Mouse (Mus musculus) Muller cell, postnatal 12 days (primary cell): ENCODE measurements around the gene A4gnt.
"Not testable (repeated sequence)": the region's sequence is repeated elsewhere in the genome, so short reads cannot be mapped to it uniquely, and the experiment has no call there.

ENCODE experiments used
- DNase-seq: peaks from one replicate; pipeline ENCODE4 v3.0.0-alpha.2; 2015; ENCODE audit errors: inconsistent ontology term

A4gnt gene

GRCm38 (mm10) chr9:99612202-99612601 is at the start of gene A4gnt:
TSS of gene A4gnt (plus strand) at chr9:99612502.
- no peak for DNase-seq

- peak; percentile 27 for DNase-seq
Measured at GRCm38 (mm10) chr9:99563714-99564113, 48.6 kb upstream of the A4gnt start.

- DNase-seq, result no peak
Measured at GRCm38 (mm10) chr9:99568023-99568346, 44.3 kb upstream of the A4gnt start.

- DNase-seq, result peak; percentile 96
Measured at GRCm38 (mm10) chr9:99568347-99569070, 43.8 kb upstream of the A4gnt start, which contains the start of gene Armc8. TSS of gene Armc8 (minus strand) at chr9:99568899.

- DNase-seq, result no peak
Measured at GRCm38 (mm10) chr9:99569071-99569397, 43.3 kb upstream of the A4gnt start.

GRCm38 (mm10) chr9:99575677-99576480 is 36.4 kb upstream of the A4gnt start, which contains the start of gene Dbr1:
TSS of gene Dbr1 (plus strand) at chr9:99575799.
- DNase-seq, result peak; percentile 90

GRCm38 (mm10) chr9:99580655-99581054 is 31.6 kb upstream of the A4gnt start:
- peak; percentile 30 for DNase-seq

- DNase-seq, result peak; percentile 55
Measured at GRCm38 (mm10) chr9:99587505-99588202, 24.6 kb upstream of the A4gnt start.

GRCm38 (mm10) chr9:99591144-99591543 is 21.2 kb upstream of the A4gnt start:
- no peak for DNase-seq

GRCm38 (mm10) chr9:99599127-99599526 is 13.2 kb upstream of the A4gnt start:
- not testable (repeated sequence) for DNase-seq

- DNase-seq, result peak; percentile 25
Measured at GRCm38 (mm10) chr9:99603566-99603965, 8.7 kb upstream of the A4gnt start.

- DNase-seq, result peak; percentile 49
Measured at GRCm38 (mm10) chr9:99619688-99620087, 7.4 kb downstream of the A4gnt start.

- no peak for DNase-seq
Measured at GRCm38 (mm10) chr9:99620196-99620595, 7.9 kb downstream of the A4gnt start.

GRCm38 (mm10) chr9:99622034-99622433 is 9.7 kb downstream of the A4gnt start:
- no peak for DNase-seq

GRCm38 (mm10) chr9:99622966-99623365 is 10.7 kb downstream of the A4gnt start:
- DNase-seq, result no peak

- no peak for DNase-seq
Measured at GRCm38 (mm10) chr9:99624117-99624516, 11.8 kb downstream of the A4gnt start.

- DNase-seq, result no peak
Measured at GRCm38 (mm10) chr9:99628581-99628980, 16.3 kb downstream of the A4gnt start.

GRCm38 (mm10) chr9:99629281-99630011 is 17.1 kb downstream of the A4gnt start, which contains the start of gene Dzip1l:
TSS of gene Dzip1l (plus strand) at chr9:99629496.
- DNase-seq, result peak; percentile 96

GRCm38 (mm10) chr9:99630071-99630470 is 17.8 kb downstream of the A4gnt start:
- no peak for DNase-seq

GRCm38 (mm10) chr9:99630528-99631125 is 18.3 kb downstream of the A4gnt start:
- no peak for DNase-seq

- peak; percentile 61 for DNase-seq
Measured at GRCm38 (mm10) chr9:99631781-99632180, 19.5 kb downstream of the A4gnt start.
